Mouse (Mus musculus) neural tube, embryonic 15.5 days (tissue): ENCODE results near the gene Nol4l. TPM values are rescaled to one million over a fixed set of nuclear protein-coding genes. Genes with fewer than 3 reads are reported as not detected.

Experiments used
- ATAC-seq: fragments of 200-750 bp; cut with Nextera tagmentation; 2 replicates; pipeline ENCODE4 v1.8.0; 2017; ENCODE audit warnings: mild to moderate bottlenecking, moderate TSS enrichment, moderate library complexity; ENCODE audit not compliant: low FRiP score
- H3K27ac ChIP-seq: fragments of 300-500 bp; sonication (generic); replicated peaks from 2 replicates; pipeline ENCODE4 v1.5.1; 2015; ENCODE audit warnings: mild to moderate bottlenecking, inconsistent platforms
- H3K27me3 ChIP-seq: fragments of 300-500 bp; sonication (generic); replicated peaks from 2 replicates; pipeline ENCODE4 v1.6.1; 2015; ENCODE audit warnings: inconsistent platforms
- H3K36me3 ChIP-seq: fragments of 300-500 bp; sonication (generic); 2 replicates; pipeline ENCODE4 v1.6.1; 2015; ENCODE audit warnings: inconsistent platforms
- H3K4me1 ChIP-seq: fragments of 300-500 bp; sonication (generic); 2 replicates; pipeline ENCODE4 v1.6.1; 2015; ENCODE audit warnings: inconsistent platforms
- H3K4me2 ChIP-seq: fragments of 300-500 bp; sonication (generic); 2 replicates; pipeline ENCODE4 v1.6.1; 2015; ENCODE audit warnings: inconsistent platforms, mild to moderate bottlenecking, moderate library complexity
- H3K4me3 ChIP-seq: fragments of 300-500 bp; sonication (generic); replicated peaks from 2 replicates; pipeline ENCODE4 v1.5.1; 2015; ENCODE audit warnings: mild to moderate bottlenecking, inconsistent platforms
- H3K9ac ChIP-seq: fragments of 300-500 bp; sonication (generic); replicated peaks from 2 replicates; pipeline ENCODE4 v1.6.1; 2015; ENCODE audit warnings: mild to moderate bottlenecking, inconsistent platforms
- H3K9me3 ChIP-seq: fragments of 300-500 bp; sonication (generic); replicated peaks from 2 replicates; pipeline ENCODE4 v1.6.1; 2016; ENCODE audit warnings: inconsistent platforms
- WGBS: fragments of 180-500 bp; shearing (Covaris S2); methylation state at CpG from one replicate; pipeline ENCODE4 v1.1.7; 2015; ENCODE audit warnings: mixed read lengths; 5-methylcytosine and 5-hydroxymethylcytosine counted together
- polyA plus RNA-seq: library from polyadenylated mRNA; unstranded; fragments of >200 nt; fragmentation: Nextera tagmentation; extraction: Ambion mirVana; gene quantifications from 2 replicates; pipeline ENCODE4 v1.2.1, GENCODE M21; 2015

Gene Nol4l
- polyA plus RNA-seq, 1 experiment from 2014 or later: 36.1 TPM

GRCm38 (mm10) chr2:153422051-153422450 is 107.7 kb downstream of the Nol4l start:
- no peak overlapping the region for H3K27ac ChIP-seq
- H3K9ac ChIP-seq: no peak overlapping the region
- peaks cover 43% of the 10 kb centered on the region for H3K36me3 ChIP-seq

GRCm38 (mm10) chr2:153421233-153421632 is 108.5 kb downstream of the Nol4l start:
- no peak overlapping the region for H3K9ac ChIP-seq
- no peaks in the 10 kb centered on the region for H3K9me3 ChIP-seq
- H3K27ac ChIP-seq: no peak overlapping the region
- no peak for ATAC-seq
- H3K36me3 ChIP-seq: peaks cover 51% of the 10 kb centered on the region
- H3K4me3 ChIP-seq: no peak overlapping the region
- H3K27me3 ChIP-seq: no peaks in the 10 kb centered on the region
- peaks cover 43% of the 10 kb centered on the region for H3K4me1 ChIP-seq
- H3K4me2 ChIP-seq: no peak overlapping the region

More at GRCm38 (mm10) chr2:153422051-153422450, 107.7 kb downstream of the Nol4l start:
- H3K4me1 ChIP-seq: peaks cover 48% of the 10 kb centered on the region
- H3K4me2 ChIP-seq: no peak overlapping the region
- WGBS: 21% methylated on average over 5 of the region's 5 CpGs
- H3K9me3 ChIP-seq: no peaks in the 10 kb centered on the region
- no peaks in the 10 kb centered on the region for H3K27me3 ChIP-seq
- no peak for ATAC-seq
- no peak overlapping the region for H3K4me3 ChIP-seq

GRCm38 (mm10) chr2:153418381-153418780 is 111.4 kb downstream of the Nol4l start:
- ATAC-seq: no peak
- H3K36me3 ChIP-seq: peaks cover 70% of the 10 kb centered on the region
- no peak overlapping the region for H3K9ac ChIP-seq
- 92% methylated on average over 1 of the region's 1 CpGs for WGBS
- no peaks in the 10 kb centered on the region for H3K9me3 ChIP-seq
- H3K4me2 ChIP-seq: no peak overlapping the region
- H3K27ac ChIP-seq: no peak overlapping the region
- peaks cover 15% of the 10 kb centered on the region for H3K4me1 ChIP-seq
- no peaks in the 10 kb centered on the region for H3K27me3 ChIP-seq
- H3K4me3 ChIP-seq: no peak overlapping the region

- no peak for ATAC-seq
- no peak overlapping the region for H3K4me3 ChIP-seq
- H3K4me1 ChIP-seq: peaks cover 10% of the 10 kb centered on the region
- H3K4me2 ChIP-seq: no peak overlapping the region
- H3K27me3 ChIP-seq: no peaks in the 10 kb centered on the region
- 94% methylated on average over 12 of the region's 12 CpGs for WGBS
- H3K27ac ChIP-seq: no peak overlapping the region
- H3K9ac ChIP-seq: no peak overlapping the region
- peaks cover 71% of the 10 kb centered on the region for H3K36me3 ChIP-seq
- H3K9me3 ChIP-seq: no peaks in the 10 kb centered on the region
Observed at GRCm38 (mm10) chr2:153417841-153418240, 111.9 kb downstream of the Nol4l start.

- Histone ChIP-seq H3K4me3 (no peak overlapping the region), H3K4me1 (no peaks in the 10 kb centered on the region), H3K36me3 (peaks cover 90% of the 10 kb centered on the region), H3K9ac (no peak overlapping the region), H3K27ac (no peak overlapping the region), H3K27me3 (no peaks in the 10 kb centered on the region), H3K4me2 (no peak overlapping the region), H3K9me3 (no peaks in the 10 kb centered on the region)
- ATAC-seq: no peak
- WGBS: 46% methylated on average over 2 of the region's 2 CpGs
Observed at GRCm38 (mm10) chr2:153414607-153415006, 115.2 kb downstream of the Nol4l start.

- ATAC-seq: no peak
- Histone ChIP-seq H3K4me2 (no peak overlapping the region), H3K9me3 (no peaks in the 10 kb centered on the region), H3K9ac (no peak overlapping the region), H3K27ac (no peak overlapping the region), H3K27me3 (no peaks in the 10 kb centered on the region), H3K4me1 (no peaks in the 10 kb centered on the region), H3K4me3 (no peak overlapping the region), H3K36me3 (peaks cover 86% of the 10 kb centered on the region)
- WGBS: 64% methylated on average over 6 of the region's 6 CpGs
Observed at GRCm38 (mm10) chr2:153412563-153412962, 117.2 kb downstream of the Nol4l start.

GRCm38 (mm10) chr2:153411557-153411956 is 118.2 kb downstream of the Nol4l start:
- no peaks in the 10 kb centered on the region for H3K4me1 ChIP-seq
- no peak overlapping the region for H3K4me3 ChIP-seq
- no peak overlapping the region for H3K9ac ChIP-seq
- H3K36me3 ChIP-seq: peaks cover 85% of the 10 kb centered on the region
- no peak overlapping the region for H3K4me2 ChIP-seq
- H3K27ac ChIP-seq: peak overlapping the region; percentile 34; the same call in 1 of the 2 replicates
- WGBS: 80% methylated on average over 9 of the region's 9 CpGs
- ATAC-seq: no peak
- no peaks in the 10 kb centered on the region for H3K27me3 ChIP-seq
- H3K9me3 ChIP-seq: no peaks in the 10 kb centered on the region

- Histone ChIP-seq H3K4me3 (no peak overlapping the region), H3K27ac (no peak overlapping the region), H3K9ac (no peak overlapping the region), H3K9me3 (no peaks in the 10 kb centered on the region), H3K4me2 (no peak overlapping the region), H3K27me3 (no peaks in the 10 kb centered on the region), H3K36me3 (peaks cover 69% of the 10 kb centered on the region), H3K4me1 (no peaks in the 10 kb centered on the region)
- WGBS: 83% methylated on average over 3 of the region's 3 CpGs
- ATAC-seq: no peak
Observed at GRCm38 (mm10) chr2:153408971-153409370, 120.8 kb downstream of the Nol4l start.

GRCm38 (mm10) chr2:153406882-153407281 is 122.9 kb downstream of the Nol4l start:
- H3K9ac ChIP-seq: no peak overlapping the region
- peaks cover 64% of the 10 kb centered on the region for H3K36me3 ChIP-seq
- H3K27me3 ChIP-seq: no peaks in the 10 kb centered on the region
- 86% methylated on average over 6 of the region's 6 CpGs for WGBS
- H3K27ac ChIP-seq: 0 out of 2 replicates have a peak overlapping the region, but pooled peaks have one; percentile 5
- ATAC-seq: no peak
- H3K4me3 ChIP-seq: no peak overlapping the region
- H3K4me2 ChIP-seq: no peak overlapping the region
- no peaks in the 10 kb centered on the region for H3K4me1 ChIP-seq
- no peaks in the 10 kb centered on the region for H3K9me3 ChIP-seq

GRCm38 (mm10) chr2:153404882-153405281 is 124.9 kb downstream of the Nol4l start:
- Histone ChIP-seq H3K9ac (no peak overlapping the region), H3K4me3 (no peak overlapping the region), H3K4me1 (no peaks in the 10 kb centered on the region), H3K9me3 (no peaks in the 10 kb centered on the region), H3K27ac (no peak overlapping the region), H3K36me3 (peaks cover 65% of the 10 kb centered on the region), H3K4me2 (no peak overlapping the region), H3K27me3 (no peaks in the 10 kb centered on the region)
- ATAC-seq: no peak
- WGBS: 87% methylated on average over 3 of the region's 3 CpGs

GRCm38 (mm10) chr2:153404062-153404461 is 125.7 kb downstream of the Nol4l start:
- Histone ChIP-seq H3K27ac (no peak overlapping the region), H3K9me3 (no peaks in the 10 kb centered on the region), H3K4me2 (no peak overlapping the region), H3K4me3 (no peak overlapping the region), H3K27me3 (no peaks in the 10 kb centered on the region), H3K4me1 (no peaks in the 10 kb centered on the region), H3K36me3 (peaks cover 65% of the 10 kb centered on the region), H3K9ac (no peak overlapping the region)
- WGBS: 88% methylated on average over 3 of the region's 3 CpGs
- ATAC-seq: no peak

GRCm38 (mm10) chr2:153399166-153399565 is 130.6 kb downstream of the Nol4l start:
- ATAC-seq: no peak
- H3K9ac ChIP-seq: no peak overlapping the region
- WGBS: 80% methylated on average over 15 of the region's 15 CpGs

More at GRCm38 (mm10) chr2:153399166-153399565, 130.6 kb downstream of the Nol4l start:
- no peak overlapping the region for H3K4me3 ChIP-seq
- H3K27ac ChIP-seq: no peak overlapping the region
- no peaks in the 10 kb centered on the region for H3K27me3 ChIP-seq
- H3K36me3 ChIP-seq: peaks cover 90% of the 10 kb centered on the region
- H3K4me1 ChIP-seq: no peaks in the 10 kb centered on the region
- no peaks in the 10 kb centered on the region for H3K9me3 ChIP-seq
- H3K4me2 ChIP-seq: no peak overlapping the region
